Mouse (Mus musculus): ENCODE data around the gene Aak1. TPM values are rescaled to one million over a fixed set of nuclear protein-coding genes. Genes with fewer than 3 reads are reported as not detected.
A peak's percentile ranks its signal among the peaks of the same experiment; 100 is the strongest.

Aak1 gene
- polyA plus RNA-seq, 1 experiment from 2014 or later = 13.7 TPM

DNA sequence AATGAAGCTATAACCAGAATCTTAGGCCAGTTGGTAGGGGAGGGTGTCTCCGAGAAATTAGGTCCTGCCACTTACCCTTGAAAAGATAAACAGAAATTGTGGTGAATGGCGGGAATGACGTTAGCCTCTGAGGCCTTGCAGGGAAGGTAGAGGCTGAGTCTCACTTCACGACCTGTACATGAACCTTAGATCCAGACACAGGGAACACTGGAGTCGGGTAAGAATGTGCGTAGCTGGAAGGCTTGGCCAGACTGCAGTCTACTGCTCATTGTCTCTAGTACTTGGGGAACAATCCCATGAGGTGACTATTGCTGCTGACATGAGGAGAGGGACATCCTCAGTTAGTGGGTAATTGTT lies 129.6 kb downstream of the Aak1 start:
- Histone ChIP-seq H3K36me3 (ENCODE audit: control insufficient read depth, insufficient read depth, low read length) (peaks cover 4% of the 10 kb centered on the region; the same call in 1 of the 2 replicates), H3K27me3 (ENCODE audit: control insufficient read depth, insufficient read depth, low read length) (no peaks in the 10 kb centered on the region), H3K4me1 (ENCODE audit: control insufficient read depth, insufficient read depth, low read length) (no peaks in the 10 kb centered on the region), H3K4me2 (ENCODE audit: low read depth, low read length) (no peak overlapping the region), H3K27ac (ENCODE audit: low read length) (peak overlapping the region; percentile 44; the same call in 1 of the 2 replicates), H3K4me3 (replicated peaks; ENCODE audit: low read length) (no peak overlapping the region), H3K9ac (ENCODE audit: low read length) (no peak overlapping the region), H3K9me3 (replicated peaks; ENCODE audit: control insufficient read depth, low read length) (no peaks in the 10 kb centered on the region)
- ATAC-seq (ENCODE audit: insufficient read depth, low FRiP score) = no peak
- 42% methylated on average over 6 of the region's 6 CpGs for WGBS

DNA sequence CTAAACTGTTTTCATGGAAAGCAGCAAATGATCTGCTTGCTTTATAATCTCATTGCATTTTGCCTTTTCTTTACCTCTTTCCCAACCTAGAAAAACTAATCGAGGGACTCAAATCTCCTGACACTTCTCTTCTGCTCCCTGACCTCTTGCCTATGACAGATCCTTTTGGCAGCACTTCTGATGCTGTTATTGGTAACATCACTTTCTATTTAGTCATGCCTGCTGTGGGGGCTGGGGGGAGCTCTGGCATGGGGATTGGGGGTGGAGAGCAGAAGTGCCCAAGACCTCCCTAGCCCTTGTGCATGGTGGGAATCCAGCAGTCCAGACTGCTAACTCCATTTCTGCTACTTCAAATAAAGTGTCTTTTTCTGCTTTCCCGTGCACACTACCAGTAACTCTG lies 131.9 kb downstream of the Aak1 start:
- H3K4me3 ChIP-seq (replicated peaks; ENCODE audit: low read length) = no peak overlapping the region
- H3K27ac ChIP-seq (ENCODE audit: low read length) = no peak overlapping the region
- H3K36me3 ChIP-seq (ENCODE audit: control insufficient read depth, insufficient read depth, low read length) = peaks cover 4% of the 10 kb centered on the region; the same call in 1 of the 2 replicates
- no peaks in the 10 kb centered on the region for H3K4me1 ChIP-seq (ENCODE audit: control insufficient read depth, insufficient read depth, low read length)
- ATAC-seq (ENCODE audit: insufficient read depth, low FRiP score) = no peak
- H3K9me3 ChIP-seq (replicated peaks; ENCODE audit: control insufficient read depth, low read length) = no peaks in the 10 kb centered on the region
- 85% methylated on average over 2 of the region's 2 CpGs for whole genome bisulfite sequencing
- H3K27me3 ChIP-seq (ENCODE audit: control insufficient read depth, insufficient read depth, low read length) = no peaks in the 10 kb centered on the region
- H3K9ac ChIP-seq (ENCODE audit: low read length) = no peak overlapping the region
- H3K4me2 ChIP-seq (ENCODE audit: low read depth, low read length) = no peak overlapping the region

DNA sequence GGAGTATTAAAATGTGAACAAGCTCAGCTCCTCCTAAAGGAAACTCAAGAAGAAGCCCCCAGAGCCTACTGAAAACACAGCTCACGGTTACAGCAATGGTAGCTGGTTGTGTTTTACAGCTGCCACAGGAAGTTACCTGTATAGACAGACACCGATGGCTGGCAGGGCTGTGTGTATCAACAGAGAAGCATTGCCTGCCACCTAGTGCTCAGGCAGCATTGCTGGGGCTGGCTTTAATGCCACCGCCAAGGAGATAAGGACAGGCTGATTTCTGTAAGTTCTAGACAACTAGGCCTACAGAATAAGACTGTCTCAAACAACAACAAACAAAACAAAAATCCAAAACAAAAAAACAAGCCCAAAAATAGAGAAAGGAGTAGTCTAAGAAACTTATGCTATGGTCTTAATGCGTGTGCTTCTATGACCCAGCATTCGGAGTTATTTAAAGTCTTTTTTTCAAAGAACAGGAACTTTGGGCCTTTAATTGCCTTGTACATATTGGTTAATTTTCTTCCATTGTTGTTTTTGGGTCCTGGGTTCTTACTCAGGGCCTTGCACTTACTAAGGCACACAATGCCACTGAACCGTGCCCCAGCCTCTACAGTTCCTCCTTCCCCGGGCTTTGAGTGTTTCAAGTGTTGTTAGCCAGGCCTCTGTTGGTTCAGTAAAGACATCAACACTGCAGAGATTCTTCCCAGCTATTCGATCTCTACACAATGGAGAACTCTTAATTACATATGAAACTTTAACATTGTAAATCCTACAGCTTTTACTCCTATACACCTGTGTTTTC lies 136.2 kb downstream of the Aak1 start:
- ATAC-seq (ENCODE audit: insufficient read depth, low FRiP score) = no peak
- no peak overlapping the region for H3K4me3 ChIP-seq (replicated peaks; ENCODE audit: low read length)

GRCm38 (mm10) chr6:86989576-86989975 lies 140.3 kb downstream of the Aak1 start:
- no peaks in the 10 kb centered on the region for H3K36me3 ChIP-seq (ENCODE audit: control insufficient read depth, insufficient read depth, low read length)
- no peak overlapping the region for H3K27ac ChIP-seq (ENCODE audit: low read length)
- WGBS = 80% methylated on average over 6 of the region's 6 CpGs

More for the DNA sequence above, 136.2 kb downstream of the Aak1 start:
- Histone ChIP-seq H3K4me1 (ENCODE audit: control insufficient read depth, insufficient read depth, low read length) (no peaks in the 10 kb centered on the region), H3K9me3 (replicated peaks; ENCODE audit: control insufficient read depth, low read length) (no peaks in the 10 kb centered on the region), H3K4me2 (ENCODE audit: low read depth, low read length) (no peak overlapping the region), H3K27me3 (ENCODE audit: control insufficient read depth, insufficient read depth, low read length) (no peaks in the 10 kb centered on the region), H3K36me3 (ENCODE audit: control insufficient read depth, insufficient read depth, low read length) (no peaks in the 10 kb centered on the region), H3K9ac (ENCODE audit: low read length) (no peak overlapping the region), H3K27ac (ENCODE audit: low read length) (no peak overlapping the region)
- 81% methylated on average over 8 of the region's 8 CpGs for WGBS

GRCm38 (mm10) chr6:86991041-86991440 lies 141.7 kb downstream of the Aak1 start:
- Histone ChIP-seq H3K4me1 (ENCODE audit: control insufficient read depth, insufficient read depth, low read length) (no peaks in the 10 kb centered on the region), H3K4me2 (ENCODE audit: low read depth, low read length) (no peak overlapping the region), H3K27ac (ENCODE audit: low read length) (no peak overlapping the region), H3K9me3 (replicated peaks; ENCODE audit: control insufficient read depth, low read length) (no peaks in the 10 kb centered on the region), H3K9ac (ENCODE audit: low read length) (no peak overlapping the region), H3K27me3 (ENCODE audit: control insufficient read depth, insufficient read depth, low read length) (no peaks in the 10 kb centered on the region), H3K36me3 (ENCODE audit: control insufficient read depth, insufficient read depth, low read length) (no peaks in the 10 kb centered on the region), H3K4me3 (replicated peaks; ENCODE audit: low read length) (no peak overlapping the region)
- ATAC-seq (ENCODE audit: insufficient read depth, low FRiP score) = no peak
- 94% methylated on average over 3 of the region's 3 CpGs for WGBS

More at GRCm38 (mm10) chr6:86989576-86989975, 140.3 kb downstream of the Aak1 start:
- Histone ChIP-seq H3K9ac (ENCODE audit: low read length) (no peak overlapping the region), H3K27me3 (ENCODE audit: control insufficient read depth, insufficient read depth, low read length) (no peaks in the 10 kb centered on the region), H3K4me3 (replicated peaks; ENCODE audit: low read length) (no peak overlapping the region), H3K9me3 (replicated peaks; ENCODE audit: control insufficient read depth, low read length) (no peaks in the 10 kb centered on the region), H3K4me1 (ENCODE audit: control insufficient read depth, insufficient read depth, low read length) (no peaks in the 10 kb centered on the region), H3K4me2 (ENCODE audit: low read depth, low read length) (no peak overlapping the region)
- no peak for ATAC-seq (ENCODE audit: insufficient read depth, low FRiP score)

GRCm38 (mm10) chr6:86992349-86992748 lies 143.0 kb downstream of the Aak1 start:
- H3K36me3 ChIP-seq (ENCODE audit: control insufficient read depth, insufficient read depth, low read length) = 0 out of 2 replicates have a peak, but pooled peaks cover 2% of the 10 kb centered on the region
- WGBS = 93% methylated on average over 8 of the region's 8 CpGs
- H3K27me3 ChIP-seq (ENCODE audit: control insufficient read depth, insufficient read depth, low read length) = no peaks in the 10 kb centered on the region
- H3K9me3 ChIP-seq (replicated peaks; ENCODE audit: control insufficient read depth, low read length) = no peaks in the 10 kb centered on the region
- no peaks in the 10 kb centered on the region for H3K4me1 ChIP-seq (ENCODE audit: control insufficient read depth, insufficient read depth, low read length)
- no peak overlapping the region for H3K4me2 ChIP-seq (ENCODE audit: low read depth, low read length)
- no peak for ATAC-seq (ENCODE audit: insufficient read depth, low FRiP score)
- no peak overlapping the region for H3K9ac ChIP-seq (ENCODE audit: low read length)
- H3K27ac ChIP-seq (ENCODE audit: low read length) = no peak overlapping the region
- no peak overlapping the region for H3K4me3 ChIP-seq (replicated peaks; ENCODE audit: low read length)

DNA sequence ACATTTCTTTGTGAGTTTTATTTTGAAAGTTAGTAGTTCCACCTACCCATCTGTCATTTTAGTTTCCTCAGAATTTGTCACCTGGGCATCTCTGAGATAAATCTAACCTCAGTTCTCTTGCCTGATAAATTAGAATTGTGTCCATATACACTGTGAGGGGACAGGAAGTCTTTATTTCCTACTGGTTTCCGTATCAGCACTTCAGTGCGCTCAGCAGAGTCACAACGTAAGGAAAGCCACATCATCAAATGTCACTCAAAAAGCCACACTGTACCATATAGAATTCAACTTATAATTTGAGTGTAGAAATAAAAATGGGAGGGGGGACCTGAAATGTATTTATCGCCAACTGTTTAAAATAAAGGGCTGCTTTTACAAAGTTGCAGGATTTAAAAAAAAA lies 144.9 kb downstream of the Aak1 start:
- no peaks in the 10 kb centered on the region for H3K27me3 ChIP-seq (ENCODE audit: control insufficient read depth, insufficient read depth, low read length)
- 0 out of 2 replicates have a peak, but pooled peaks cover 2% of the 10 kb centered on the region for H3K36me3 ChIP-seq (ENCODE audit: control insufficient read depth, insufficient read depth, low read length)
- H3K27ac ChIP-seq (ENCODE audit: low read length) = no peak overlapping the region
- no peak overlapping the region for H3K4me2 ChIP-seq (ENCODE audit: low read depth, low read length)
- H3K4me3 ChIP-seq (replicated peaks; ENCODE audit: low read length) = no peak overlapping the region
- H3K9ac ChIP-seq (ENCODE audit: low read length) = no peak overlapping the region
- 73% methylated on average over 4 of the region's 4 CpGs for WGBS
- no peak for ATAC-seq (ENCODE audit: insufficient read depth, low FRiP score)
- no peaks in the 10 kb centered on the region for H3K9me3 ChIP-seq (replicated peaks; ENCODE audit: control insufficient read depth, low read length)
- no peaks in the 10 kb centered on the region for H3K4me1 ChIP-seq (ENCODE audit: control insufficient read depth, insufficient read depth, low read length)

- Histone ChIP-seq H3K9me3 (replicated peaks; ENCODE audit: control insufficient read depth, low read length) (no peaks in the 10 kb centered on the region), H3K27me3 (ENCODE audit: control insufficient read depth, insufficient read depth, low read length) (no peaks in the 10 kb centered on the region), H3K36me3 (ENCODE audit: control insufficient read depth, insufficient read depth, low read length) (0 out of 2 replicates have a peak, but pooled peaks cover 2% of the 10 kb centered on the region), H3K9ac (ENCODE audit: low read length) (no peak overlapping the region), H3K27ac (ENCODE audit: low read length) (no peak overlapping the region), H3K4me2 (ENCODE audit: low read depth, low read length) (no peak overlapping the region), H3K4me1 (ENCODE audit: control insufficient read depth, insufficient read depth, low read length) (no peaks in the 10 kb centered on the region), H3K4me3 (replicated peaks; ENCODE audit: low read length) (no peak overlapping the region)
- 86% methylated on average over 5 of the region's 5 CpGs for WGBS
- ATAC-seq (ENCODE audit: insufficient read depth, low FRiP score) = no peak
These were observed 147.5 kb downstream of the Aak1 start for GRCm38 (mm10) chr6:86996629-86997307.

GRCm38 (mm10) chr6:86997360-86997759 lies 148.0 kb downstream of the Aak1 start:
- no peaks in the 10 kb centered on the region for H3K27me3 ChIP-seq (ENCODE audit: control insufficient read depth, insufficient read depth, low read length)
- no peak overlapping the region for H3K27ac ChIP-seq (ENCODE audit: low read length)
- no peaks in the 10 kb centered on the region for H3K4me1 ChIP-seq (ENCODE audit: control insufficient read depth, insufficient read depth, low read length)
- no peak overlapping the region for H3K4me3 ChIP-seq (replicated peaks; ENCODE audit: low read length)
- no peak for ATAC-seq (ENCODE audit: insufficient read depth, low FRiP score)
- no peaks in the 10 kb centered on the region for H3K9me3 ChIP-seq (replicated peaks; ENCODE audit: control insufficient read depth, low read length)
- H3K36me3 ChIP-seq (ENCODE audit: control insufficient read depth, insufficient read depth, low read length) = 0 out of 2 replicates have a peak, but pooled peaks cover 2% of the 10 kb centered on the region
- no peak overlapping the region for H3K4me2 ChIP-seq (ENCODE audit: low read depth, low read length)
- no peak overlapping the region for H3K9ac ChIP-seq (ENCODE audit: low read length)
- 90% methylated on average over 6 of the region's 6 CpGs for WGBS

Measured in stomach, embryonic 16.5 days (tissue).